Mouse (Mus musculus) embryonic facial prominence, embryonic 13.5 days (tissue): ENCODE data around the gene Eif3b. TPM values are rescaled to one million over a fixed set of nuclear protein-coding genes. Genes with fewer than 3 reads are reported as not detected.
"Not testable (repeated sequence)": the region's sequence is repeated elsewhere in the genome, so short reads cannot be mapped to it uniquely, and the experiment has no call there.

Source experiments
- ATAC-seq: fragments of 200-750 bp; cut with Nextera tagmentation; 2 replicates; pipeline ENCODE4 v1.8.0; 2017; ENCODE audit warnings: low read depth; ENCODE audit not compliant: insufficient number of reproducible peaks, insufficient read depth, low FRiP score, low TSS enrichment
- H3K27ac ChIP-seq: fragments of 300-500 bp; sonication (generic); 2 replicates; pipeline ENCODE4 v1.5.1; 2015; ENCODE audit warnings: moderate library complexity, mild to moderate bottlenecking, inconsistent platforms
- H3K27me3 ChIP-seq: fragments of 300-500 bp; sonication (generic); 2 replicates; pipeline ENCODE4 v1.6.1; 2015; ENCODE audit warnings: mild to moderate bottlenecking, inconsistent platforms
- H3K36me3 ChIP-seq: fragments of 300-500 bp; sonication (generic); 2 replicates; pipeline ENCODE4 v1.6.1; 2015; ENCODE audit warnings: mild to moderate bottlenecking, inconsistent platforms
- H3K4me1 ChIP-seq: fragments of 300-500 bp; sonication (generic); 2 replicates; pipeline ENCODE4 v1.6.1; 2015; ENCODE audit warnings: inconsistent platforms
- H3K4me2 ChIP-seq: fragments of 300-500 bp; sonication (generic); 2 replicates; pipeline ENCODE4 v1.6.1; 2015; ENCODE audit warnings: moderate library complexity, mild to moderate bottlenecking, inconsistent platforms
- H3K4me3 ChIP-seq: fragments of 300-500 bp; sonication (generic); 2 replicates; pipeline ENCODE4 v1.5.1; 2015; ENCODE audit warnings: mild to moderate bottlenecking, inconsistent platforms
- H3K9ac ChIP-seq: fragments of 300-500 bp; sonication (generic); 2 replicates; pipeline ENCODE4 v1.6.1; 2015; ENCODE audit warnings: mild to moderate bottlenecking, inconsistent platforms
- H3K9me3 ChIP-seq: fragments of 300-500 bp; sonication (generic); 2 replicates; pipeline ENCODE4 v1.6.1; 2016; ENCODE audit warnings: inconsistent platforms
- WGBS: fragments of 180-500 bp; shearing (Covaris S2); methylation state at CpG from one replicate; pipeline ENCODE4 v1.1.7; 2015; ENCODE audit warnings: mixed read lengths; 5-methylcytosine and 5-hydroxymethylcytosine counted together
- polyA plus RNA-seq: library from polyadenylated mRNA; unstranded; fragments of >200 nt; fragmentation: Nextera tagmentation; extraction: Ambion mirVana; gene quantifications from 2 replicates; pipeline ENCODE4 v1.2.1, GENCODE M21; 2015

Eif3b gene
- polyA plus RNA-seq, 1 experiment from 2014 or later, result 131 TPM

- no peaks in the 10 kb centered on the region for H3K27me3 ChIP-seq
- H3K4me2 ChIP-seq, result no peak overlapping the region
- ATAC-seq, result no peak
- WGBS, result 31% methylated on average over 6 of the region's 6 CpGs
- H3K9me3 ChIP-seq, result no peaks in the 10 kb centered on the region; the same call in 1 of the 2 replicates
- H3K9ac ChIP-seq, result no peak overlapping the region
- peaks cover 3% of the 10 kb centered on the region; the same call in 1 of the 2 replicates for H3K4me1 ChIP-seq
- H3K4me3 ChIP-seq, result no peak overlapping the region
- H3K27ac ChIP-seq, result no peak overlapping the region
- H3K36me3 ChIP-seq, result no peaks in the 10 kb centered on the region
Measured at GRCm38 (mm10) chr5:140405126-140405525, 14.0 kb upstream of the Eif3b start.

GRCm38 (mm10) chr5:140406666-140407065, 12.5 kb upstream of the Eif3b start:
- H3K9me3 ChIP-seq, result no peaks in the 10 kb centered on the region; the same call in 1 of the 2 replicates
- no peak overlapping the region for H3K9ac ChIP-seq
- H3K4me1 ChIP-seq, result peaks cover 3% of the 10 kb centered on the region; the same call in 1 of the 2 replicates
- H3K27me3 ChIP-seq, result no peaks in the 10 kb centered on the region
- H3K36me3 ChIP-seq, result no peaks in the 10 kb centered on the region
- WGBS, result 55% methylated on average over 6 of the region's 6 CpGs
- no peak overlapping the region for H3K27ac ChIP-seq
- H3K4me3 ChIP-seq, result no peak overlapping the region
- no peak for ATAC-seq
- no peak overlapping the region for H3K4me2 ChIP-seq

- no peak overlapping the region for H3K4me2 ChIP-seq
- no peaks in the 10 kb centered on the region for H3K27me3 ChIP-seq
- H3K9me3 ChIP-seq, result no peaks in the 10 kb centered on the region; the same call in 1 of the 2 replicates
- no peaks in the 10 kb centered on the region for H3K36me3 ChIP-seq
- no peak for ATAC-seq
- peaks cover 3% of the 10 kb centered on the region; the same call in 1 of the 2 replicates for H3K4me1 ChIP-seq
- H3K4me3 ChIP-seq, result no peak overlapping the region
- no peak overlapping the region for H3K9ac ChIP-seq
- no peak overlapping the region for H3K27ac ChIP-seq
Measured at GRCm38 (mm10) chr5:140408801-140409200, 10.3 kb upstream of the Eif3b start.

- Histone ChIP-seq H3K27ac (no peak overlapping the region), H3K9me3 (no peaks in the 10 kb centered on the region), H3K36me3 (no peaks in the 10 kb centered on the region), H3K27me3 (no peaks in the 10 kb centered on the region), H3K4me1 (peaks cover 3% of the 10 kb centered on the region; the same call in 1 of the 2 replicates), H3K4me3 (no peak overlapping the region), H3K9ac (no peak overlapping the region), H3K4me2 (no peak overlapping the region)
- no peak for ATAC-seq
- WGBS, result 34% methylated on average over 8 of the region's 8 CpGs
Measured at GRCm38 (mm10) chr5:140411339-140411738, 7.8 kb upstream of the Eif3b start.

- Histone ChIP-seq H3K9me3 (no peaks in the 10 kb centered on the region), H3K4me1 (no peaks in the 10 kb centered on the region), H3K9ac (no peak overlapping the region), H3K36me3 (no peaks in the 10 kb centered on the region), H3K27me3 (no peaks in the 10 kb centered on the region), H3K4me3 (no peak overlapping the region), H3K27ac (no peak overlapping the region), H3K4me2 (no peak overlapping the region)
- 71% methylated on average over 4 of the region's 4 CpGs for WGBS
- no peak for ATAC-seq
Measured at GRCm38 (mm10) chr5:140414647-140415046, 4.5 kb upstream of the Eif3b start.

GRCm38 (mm10) chr5:140418106-140418488, 1.0 kb upstream of the Eif3b start:
- Histone ChIP-seq H3K27me3 (no peaks in the 10 kb centered on the region), H3K9me3 (no peaks in the 10 kb centered on the region), H3K4me1 (peaks cover 24% of the 10 kb centered on the region), H3K27ac (peak overlapping the region; percentile 98), H3K4me2 (peak overlapping the region; percentile 84), H3K9ac (peak overlapping the region; percentile 97), H3K36me3 (peaks cover 12% of the 10 kb centered on the region), H3K4me3 (peak overlapping the region; percentile 100)
- under 1% methylated on average over 12 of the region's 12 CpGs for WGBS
- ATAC-seq, result no peak

- H3K4me3 ChIP-seq, result peak overlapping the region; percentile 100
- peak overlapping the region; percentile 84 for H3K4me2 ChIP-seq
- ATAC-seq, result no peak
- peak overlapping the region; percentile 97 for H3K9ac ChIP-seq
- under 1% methylated on average over 62 of the region's 62 CpGs for WGBS
- H3K27ac ChIP-seq, result peak overlapping the region; percentile 98
- peaks cover 24% of the 10 kb centered on the region for H3K4me1 ChIP-seq
- peaks cover 17% of the 10 kb centered on the region for H3K36me3 ChIP-seq
- no peaks in the 10 kb centered on the region for H3K9me3 ChIP-seq
- no peaks in the 10 kb centered on the region for H3K27me3 ChIP-seq
Measured at GRCm38 (mm10) chr5:140419442-140420080, 433 bp downstream of the Eif3b start.

- no peak for ATAC-seq
- Histone ChIP-seq H3K4me2 (peak overlapping the region; percentile 84), H3K9me3 (no peaks in the 10 kb centered on the region), H3K4me1 (peaks cover 24% of the 10 kb centered on the region), H3K4me3 (peak overlapping the region; percentile 100), H3K9ac (peak overlapping the region; percentile 97), H3K27me3 (no peaks in the 10 kb centered on the region), H3K36me3 (peaks cover 25% of the 10 kb centered on the region), H3K27ac (no peak overlapping the region)
- WGBS, result 62% methylated on average over 4 of the region's 4 CpGs
Measured at GRCm38 (mm10) chr5:140420616-140421015, 1.5 kb downstream of the Eif3b start.

GRCm38 (mm10) chr5:140425016-140425783, 6.1 kb downstream of the Eif3b start:
- Histone ChIP-seq H3K36me3 (peaks cover 70% of the 10 kb centered on the region), H3K27me3 (no peaks in the 10 kb centered on the region), H3K4me3 (no peak overlapping the region), H3K9me3 (no peaks in the 10 kb centered on the region), H3K4me2 (no peak overlapping the region), H3K4me1 (peaks cover 21% of the 10 kb centered on the region), H3K9ac (no peak overlapping the region), H3K27ac (no peak overlapping the region)
- 96% methylated on average over 17 of the region's 17 CpGs for WGBS
- no peak for ATAC-seq

- H3K27me3 ChIP-seq, H3K27ac ChIP-seq, ATAC-seq, H3K4me3 ChIP-seq, H3K9ac ChIP-seq, H3K9me3 ChIP-seq, H3K4me2 ChIP-seq, H3K4me1 ChIP-seq: not testable (repeated sequence)
- WGBS, result 100% methylated on average over 3 of the region's 6 CpGs
- peaks cover 89% of the 10 kb centered on the region for H3K36me3 ChIP-seq
Measured at GRCm38 (mm10) chr5:140439117-140439516, 20.0 kb downstream of the Eif3b start.

GRCm38 (mm10) chr5:140441406-140441805, 22.3 kb downstream of the Eif3b start:
- H3K4me1 ChIP-seq, result no peaks in the 10 kb centered on the region
- ATAC-seq, result no peak
- no peak overlapping the region for H3K9ac ChIP-seq
- H3K4me3 ChIP-seq, result no peak overlapping the region
- H3K9me3 ChIP-seq, result no peaks in the 10 kb centered on the region
- no peak overlapping the region for H3K27ac ChIP-seq
- H3K36me3 ChIP-seq, result peaks cover 84% of the 10 kb centered on the region
- H3K27me3 ChIP-seq, result no peaks in the 10 kb centered on the region
- no peak overlapping the region for H3K4me2 ChIP-seq
- WGBS, result 93% methylated on average over 3 of the region's 3 CpGs

GRCm38 (mm10) chr5:140444012-140444411, 24.9 kb downstream of the Eif3b start:
- WGBS, result 83% methylated on average over 4 of the region's 4 CpGs
- Histone ChIP-seq H3K4me1 (no peaks in the 10 kb centered on the region), H3K4me3 (no peak overlapping the region), H3K9ac (no peak overlapping the region), H3K27ac (no peak overlapping the region), H3K36me3 (peaks cover 62% of the 10 kb centered on the region), H3K27me3 (no peaks in the 10 kb centered on the region), H3K4me2 (no peak overlapping the region), H3K9me3 (no peaks in the 10 kb centered on the region)
- no peak for ATAC-seq
